Mouse (Mus musculus) liver, embryonic 14.5 days (tissue): ENCODE data around the gene Cttnbp2nl. TPM values are rescaled to one million over a fixed set of nuclear protein-coding genes. Genes with fewer than 3 reads are reported as not detected.

Experiments
- ATAC-seq: fragments of 200-750 bp; cut with Nextera tagmentation; 2 replicates; pipeline ENCODE4 v1.8.0; 2017; ENCODE audit warnings: moderate number of reproducible peaks, mild to moderate bottlenecking, moderate library complexity; ENCODE audit not compliant: insufficient read depth
- DNase-seq, 3 experiments: peaks; one replicate each; pipeline ENCODE4 v3.0.0-alpha.2; 2012 to 2013; ENCODE audit warnings: low read depth in 3 of 3, low spot score in 3 of 3
- H3K27ac ChIP-seq: fragments of 300-500 bp; sonication (generic); 2 replicates; pipeline ENCODE4 v1.5.1; 2014; ENCODE audit warnings: moderate library complexity, mild to moderate bottlenecking, control low read depth, inconsistent platforms
- H3K27me3 ChIP-seq: fragments of 300-500 bp; sonication (generic); 2 replicates; pipeline ENCODE4 v1.6.1; 2014; ENCODE audit warnings: mild to moderate bottlenecking, low read length, moderate library complexity; ENCODE audit not compliant: control insufficient read depth, insufficient read depth
- H3K36me3 ChIP-seq: fragments of 300-500 bp; sonication (generic); replicated peaks from 2 replicates; pipeline ENCODE4 v1.6.1; 2014; ENCODE audit warnings: low read depth; ENCODE audit not compliant: control insufficient read depth, insufficient read depth
- H3K4me1 ChIP-seq, 2 experiments: fragments of 200-500 bp in 1 of 2; fragments of 300-500 bp in 1 of 2; sonication (generic) in 1 of 2; replicated peaks; 2 replicates each; pipeline ENCODE4 v1.6.1; 2012 to 2014; ENCODE audit warnings: antibody characterized with exemption in 1 of 2, inconsistent platforms in 1 of 2, low read length in 1 of 2; ENCODE audit not compliant: control insufficient read depth in 2 of 2, insufficient read depth in 2 of 2
- H3K4me2 ChIP-seq: fragments of 300-500 bp; sonication (generic); 2 replicates; pipeline ENCODE4 v1.6.1; 2014; ENCODE audit warnings: low read depth, mild to moderate bottlenecking, control low read depth, moderate library complexity
- H3K4me3 ChIP-seq, 2 experiments: fragments of 200-500 bp in 1 of 2; fragments of 300-500 bp in 1 of 2; sonication (generic) in 1 of 2; 2 replicates each; pipeline ENCODE4 v1.5.1; 2012 to 2014; ENCODE audit warnings: low read depth in 2 of 2, low read length in 2 of 2, mild to moderate bottlenecking in 2 of 2, control low read depth in 1 of 2, inconsistent platforms in 1 of 2, moderate library complexity in 1 of 2; ENCODE audit not compliant: insufficient read depth in 1 of 2
- H3K9ac ChIP-seq: fragments of 300-500 bp; sonication (generic); replicated peaks from 2 replicates; pipeline ENCODE4 v1.6.1; 2014; ENCODE audit warnings: mild to moderate bottlenecking, control low read depth, moderate library complexity
- H3K9me3 ChIP-seq: fragments of 300-500 bp; sonication (generic); 2 replicates; pipeline ENCODE4 v1.6.1; 2016; ENCODE audit warnings: low read length, mixed read lengths; ENCODE audit not compliant: control insufficient read depth
- CTCF ChIP-seq: IDR thresholded peaks from 2 replicates; pipeline ENCODE4 v1.5.1; 2016; ENCODE audit warnings: antibody characterized with exemption, low read depth, control low read depth
- EP300 ChIP-seq: IDR thresholded peaks from 2 replicates; pipeline ENCODE4 v1.6.1; 2016; ENCODE audit warnings: antibody characterized with exemption, low read depth
- WGBS: fragments of 180-500 bp; shearing (Covaris S2); extraction: QIAGEN DNeasy Blood & Tissue Kit; methylation state at CpG from one replicate; pipeline ENCODE4 v1.1.7; 2014; ENCODE audit not compliant: insufficient replicate concordance; 5-methylcytosine and 5-hydroxymethylcytosine counted together
- polyA plus RNA-seq, 2 experiments: library from polyadenylated mRNA; depleted of rRNA in 1 of 2; stranded (reverse) in 1 of 2; unstranded in 1 of 2; fragments of >200 nt; fragmentation: Nextera tagmentation in 1 of 2; extraction: Ambion mirVana in 1 of 2; gene quantifications; 2 replicates each; pipeline versions ENCODE4 v1.2.1 to v1.2.3; 2012 to 2014

Gene Cttnbp2nl
- polyA plus RNA-seq, 2 experiments, result 0.65 to 2.1 TPM

DNA sequence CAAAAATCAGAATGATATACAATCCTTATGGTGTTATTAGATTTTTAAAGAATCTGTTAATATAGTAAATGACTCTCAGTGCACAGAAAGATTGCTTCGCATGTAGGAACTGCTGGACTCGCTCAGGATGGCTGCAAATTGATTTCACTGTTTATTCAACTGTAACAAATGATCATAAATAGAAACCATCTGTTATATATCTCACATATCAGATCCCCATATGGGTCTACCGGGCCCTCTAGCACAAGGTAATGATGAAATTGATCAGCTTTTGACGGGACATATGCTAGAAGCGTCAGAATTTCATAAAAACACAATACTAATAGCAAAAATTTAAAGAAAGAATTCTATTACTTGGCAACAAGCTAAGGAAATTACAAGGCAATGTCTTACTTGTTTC lies 73.2 kb downstream of the Cttnbp2nl start:
- WGBS, result 70% methylated on average over 5 of the region's 5 CpGs
- TF ChIP-seq CTCF, result no peak
- TF ChIP-seq EP300, result no peak
- no peaks in the 10 kb centered on the region for H3K36me3 ChIP-seq
- DNase-seq, result no peak
- no peak overlapping the region for H3K27ac ChIP-seq
- no peak overlapping the region for H3K4me3 ChIP-seq
- H3K9ac ChIP-seq, result no peak overlapping the region
- no peaks in the 10 kb centered on the region for H3K4me1 ChIP-seq
- H3K27me3 ChIP-seq, result no peaks in the 10 kb centered on the region
- no peak for ATAC-seq
- no peaks in the 10 kb centered on the region for H3K9me3 ChIP-seq
- H3K4me2 ChIP-seq, result no peak overlapping the region

DNA sequence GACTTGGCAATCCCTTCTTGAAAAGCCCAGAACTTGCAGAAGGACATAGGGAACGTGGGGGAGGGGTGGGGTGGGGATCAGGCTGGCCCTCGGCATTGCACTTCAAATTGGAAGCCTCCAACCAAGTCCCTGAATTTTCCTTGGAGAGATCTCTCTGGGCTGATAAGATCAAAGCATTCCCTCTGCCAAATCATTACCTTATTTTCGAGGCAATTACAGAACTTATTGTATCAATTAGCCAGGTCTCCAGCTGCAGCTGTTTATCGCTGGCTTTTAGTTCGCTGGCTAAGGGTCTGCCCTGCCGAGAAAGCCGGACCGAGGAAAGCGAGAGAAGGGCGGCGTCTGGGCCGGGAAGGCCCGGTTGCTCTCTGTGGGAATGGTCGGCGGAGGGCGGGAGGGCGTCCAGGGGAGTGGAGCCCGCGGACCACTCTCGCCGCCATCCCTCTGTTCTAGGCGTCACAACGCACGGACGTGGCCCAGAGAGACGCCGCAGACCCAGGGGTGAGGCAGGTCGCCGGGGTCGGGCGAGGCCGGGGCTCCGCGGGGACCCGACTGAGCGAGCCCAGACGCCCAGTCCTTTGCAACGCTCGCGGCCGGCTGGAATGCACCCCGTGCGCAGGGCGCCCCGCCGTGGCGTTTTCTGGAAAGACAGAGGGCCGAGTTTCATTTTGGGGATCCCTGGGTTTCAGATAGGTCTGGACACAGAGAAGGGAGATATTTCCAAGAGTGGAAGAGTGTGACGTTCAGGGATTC lies 85.2 kb downstream of the Cttnbp2nl start:
- H3K27me3 ChIP-seq, result peaks cover 12% of the 10 kb centered on the region
- H3K9me3 ChIP-seq, result no peaks in the 10 kb centered on the region
- no peaks in the 10 kb centered on the region for H3K36me3 ChIP-seq
- WGBS, result 1% methylated on average over 49 of the region's 49 CpGs
- H3K27ac ChIP-seq, result no peak overlapping the region
- TF ChIP-seq EP300 (no peak), CTCF (peak; percentile 72)
- peak overlapping the region; percentile 4 for H3K9ac ChIP-seq
- DNase-seq (peak; percentile 4 to 41 (median 13)), ATAC-seq (peak; percentile 41; the same call in 1 of the 2 replicates)
- peak overlapping the region; percentile 45 to 51 for H3K4me3 ChIP-seq
- H3K4me2 ChIP-seq, result peak overlapping the region; percentile 69
- peaks cover 0 to 4% of the 10 kb centered on the region in 2 experiments; a peak in 1 of 4 replicates for H3K4me1 ChIP-seq

DNA sequence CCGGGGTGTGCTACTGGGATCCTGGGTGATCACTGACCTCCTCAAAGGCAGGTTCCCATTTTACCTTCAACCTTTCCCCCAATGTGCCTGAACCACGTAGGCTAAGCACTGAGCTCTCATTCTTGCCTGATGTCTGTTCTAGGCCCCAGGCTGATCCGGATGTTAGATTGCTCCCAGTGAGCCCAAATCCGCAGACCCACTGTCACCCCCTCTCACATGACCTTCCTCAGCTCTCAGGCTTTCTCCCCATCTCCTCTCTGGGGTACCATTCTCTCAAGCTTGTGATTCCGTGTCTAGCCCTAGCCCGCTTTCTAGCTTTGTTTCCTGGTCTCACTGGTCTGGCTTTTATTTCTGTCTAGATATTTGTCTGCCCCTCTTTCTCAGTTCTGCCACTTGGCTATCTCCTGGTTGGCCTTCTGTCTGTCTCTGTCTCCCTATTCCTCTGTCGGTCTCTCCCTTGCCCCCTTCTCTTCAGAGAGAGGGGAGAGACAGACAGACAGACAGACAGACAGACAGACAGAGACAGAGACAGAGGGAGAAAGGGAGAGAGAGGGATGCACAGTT lies 86.9 kb downstream of the Cttnbp2nl start:
- no peak for ATAC-seq
- Histone ChIP-seq H3K36me3 (no peaks in the 10 kb centered on the region), H3K27me3 (peaks cover 29% of the 10 kb centered on the region), H3K4me1 (peaks cover 0 to 4% of the 10 kb centered on the region in 2 experiments; a peak in 1 of 4 replicates), H3K4me3 (no peak overlapping the region), H3K4me2 (no peak overlapping the region), H3K27ac (no peak overlapping the region), H3K9ac (no peak overlapping the region), H3K9me3 (no peaks in the 10 kb centered on the region)
- no peak for TF ChIP-seq CTCF
- TF ChIP-seq EP300, result no peak
- DNase-seq, result no peak
- 58% methylated on average over 7 of the region's 7 CpGs for WGBS

DNA sequence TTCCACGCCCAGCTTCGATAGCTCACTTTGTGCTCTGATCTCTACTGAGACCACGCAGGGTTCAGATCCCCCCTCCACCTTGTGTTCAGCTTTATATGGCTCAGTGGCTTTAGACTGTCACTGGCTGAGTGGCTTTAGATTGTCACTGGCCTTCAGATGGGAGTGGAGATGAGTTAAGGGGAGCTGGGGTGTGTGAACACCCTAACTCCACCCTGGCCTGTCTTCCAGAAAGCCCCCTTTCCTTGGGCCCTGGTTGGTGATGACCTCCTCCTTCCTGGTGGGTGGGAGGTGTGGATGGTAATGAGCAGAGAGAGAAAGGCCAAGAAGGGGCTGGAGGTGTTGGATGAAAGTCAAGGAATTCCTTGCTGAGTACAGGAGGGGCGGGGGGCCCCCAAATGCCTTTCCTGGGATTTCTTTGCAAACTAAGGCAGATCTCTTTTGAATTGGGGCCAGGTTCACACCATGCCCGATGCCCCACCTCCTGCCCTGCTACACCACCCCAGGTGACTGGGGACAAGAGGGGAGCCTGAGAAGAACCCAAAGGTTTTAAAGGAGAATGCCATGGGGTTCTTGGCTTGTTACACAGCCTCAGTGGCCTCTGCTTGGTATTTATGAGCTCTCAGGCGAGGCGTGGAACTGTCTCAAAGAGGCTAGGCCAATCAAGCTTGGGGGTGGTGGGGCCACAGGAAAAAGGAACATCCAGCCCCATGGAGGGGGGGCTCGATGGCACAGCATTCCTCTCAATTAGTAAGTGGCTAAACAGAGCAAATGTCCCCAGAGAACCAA lies 87.7 kb downstream of the Cttnbp2nl start:
- no peak for DNase-seq
- Histone ChIP-seq H3K4me3 (no peak overlapping the region), H3K27ac (no peak overlapping the region), H3K9me3 (no peaks in the 10 kb centered on the region), H3K4me1 (peaks cover 0 to 4% of the 10 kb centered on the region in 2 experiments; a peak in 1 of 4 replicates), H3K9ac (no peak overlapping the region), H3K36me3 (no peaks in the 10 kb centered on the region), H3K27me3 (peaks cover 37% of the 10 kb centered on the region), H3K4me2 (no peak overlapping the region)
- ATAC-seq, result no peak
- 52% methylated on average over 8 of the region's 8 CpGs for WGBS
- TF ChIP-seq CTCF, result no peak
- TF ChIP-seq EP300, result no peak
